Mouse (Mus musculus): ENCODE results near the gene Prdm16.
A peak's percentile ranks its signal among the peaks of the same experiment; 100 is the strongest.

Gene Prdm16

GRCm38 (mm10) chr4:154424681-154425080 lies 212.0 kb downstream of the Prdm16 start:
- DNase-seq (ENCODE audit: low read depth, low spot score) = no peak

DNA sequence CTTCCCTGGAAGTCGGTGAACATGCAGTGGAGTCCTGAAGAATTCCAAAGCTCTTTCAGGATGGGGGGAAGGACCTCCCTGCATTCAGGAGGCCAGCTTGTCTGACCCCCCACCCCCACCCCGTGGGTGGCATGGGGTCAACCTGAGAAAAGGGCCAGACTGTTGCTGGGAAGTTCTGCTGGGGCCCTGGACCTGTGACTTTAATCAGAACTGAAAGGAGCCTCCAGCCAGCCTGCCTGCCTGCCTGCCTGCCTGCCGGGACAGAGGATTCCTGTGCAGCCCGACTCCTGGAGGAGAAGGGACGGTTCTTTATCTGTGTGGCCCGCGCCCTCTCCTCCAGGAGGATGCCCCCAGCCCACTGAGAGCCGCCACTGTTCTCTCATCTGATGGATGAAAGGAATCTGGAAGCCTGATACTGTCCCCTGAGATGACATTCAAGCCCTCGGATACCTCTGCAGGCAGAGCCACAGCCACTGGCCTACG lies 214.2 kb downstream of the Prdm16 start:
- DNase-seq (ENCODE audit: low read depth, low spot score) = no peak

DNA sequence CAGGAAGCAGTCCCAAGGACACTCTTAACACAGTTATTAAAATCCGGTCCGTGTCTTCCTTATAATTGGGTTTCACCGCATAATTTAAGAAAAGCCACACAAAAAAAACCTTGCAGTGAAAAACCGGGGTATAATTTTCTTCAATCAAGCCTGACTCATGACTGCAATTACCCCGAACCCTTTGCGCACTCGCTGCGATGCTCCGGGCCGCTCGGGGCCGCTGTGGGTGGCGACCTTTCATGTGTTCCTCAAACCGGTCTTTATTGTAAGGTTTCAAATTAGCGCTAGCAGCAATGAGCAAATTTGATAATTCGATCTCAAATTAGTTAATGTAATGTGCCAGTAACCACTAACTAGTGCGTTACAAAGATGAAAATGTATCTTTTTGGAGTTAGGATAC lies 215.9 kb downstream of the Prdm16 start:
- no peak for DNase-seq (ENCODE audit: low read depth, low spot score)

- no peak for DNase-seq (ENCODE audit: low read depth, low spot score)
Observed at GRCm38 (mm10) chr4:154419766-154420165, 216.9 kb downstream of the Prdm16 start.

GRCm38 (mm10) chr4:154418993-154419392 lies 217.7 kb downstream of the Prdm16 start:
- DNase-seq (ENCODE audit: low read depth, low spot score) = no peak

DNA sequence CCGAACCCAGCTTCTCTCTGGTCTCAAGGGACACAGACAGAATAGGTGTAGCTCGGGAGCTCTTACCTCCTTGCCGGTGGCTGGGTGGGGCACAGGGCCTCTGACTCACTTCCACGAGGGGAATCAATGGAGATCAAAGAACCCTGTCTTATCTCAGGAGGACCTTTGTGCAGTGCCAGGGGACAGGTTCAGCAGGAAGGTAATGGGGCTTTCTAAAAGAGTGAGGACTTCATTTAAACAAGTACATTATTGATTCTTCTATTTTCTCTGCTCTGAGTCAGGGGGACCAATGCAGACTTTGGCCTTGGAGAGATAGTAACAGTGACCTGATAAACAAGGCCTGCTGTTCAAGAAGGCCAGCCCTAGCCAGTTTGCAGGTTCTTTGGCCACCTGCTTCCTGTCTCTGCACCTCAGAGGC lies 218.3 kb downstream of the Prdm16 start:
- no peak for DNase-seq (ENCODE audit: low read depth, low spot score)

GRCm38 (mm10) chr4:154416728-154417127 lies 219.9 kb downstream of the Prdm16 start:
- DNase-seq (ENCODE audit: low read depth, low spot score) = no peak

DNA sequence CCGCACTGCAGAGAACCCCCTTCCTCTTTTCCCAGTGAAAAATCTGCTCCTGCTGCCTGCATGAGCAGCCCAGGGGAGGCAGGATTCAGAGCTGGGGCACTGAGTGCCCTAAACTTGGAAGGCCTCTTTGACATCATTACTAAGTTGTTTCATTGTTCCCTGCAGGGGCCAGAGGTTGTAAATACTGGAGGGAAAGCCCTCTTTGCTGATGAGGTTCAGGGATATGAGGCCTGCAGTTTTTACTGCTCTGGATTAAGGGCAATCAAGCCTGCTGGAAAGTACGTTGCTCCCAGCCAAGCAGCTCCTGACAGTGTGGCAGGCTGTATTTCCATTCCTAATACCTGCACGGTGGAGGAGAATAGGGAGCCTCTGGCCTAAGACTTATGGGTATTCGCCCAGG lies 221.8 kb downstream of the Prdm16 start:
- no peak for DNase-seq (ENCODE audit: low read depth, low spot score)

- DNase-seq (ENCODE audit: low read depth, low spot score) = no peak
Observed at GRCm38 (mm10) chr4:154410559-154410958, 226.1 kb downstream of the Prdm16 start.

DNA sequence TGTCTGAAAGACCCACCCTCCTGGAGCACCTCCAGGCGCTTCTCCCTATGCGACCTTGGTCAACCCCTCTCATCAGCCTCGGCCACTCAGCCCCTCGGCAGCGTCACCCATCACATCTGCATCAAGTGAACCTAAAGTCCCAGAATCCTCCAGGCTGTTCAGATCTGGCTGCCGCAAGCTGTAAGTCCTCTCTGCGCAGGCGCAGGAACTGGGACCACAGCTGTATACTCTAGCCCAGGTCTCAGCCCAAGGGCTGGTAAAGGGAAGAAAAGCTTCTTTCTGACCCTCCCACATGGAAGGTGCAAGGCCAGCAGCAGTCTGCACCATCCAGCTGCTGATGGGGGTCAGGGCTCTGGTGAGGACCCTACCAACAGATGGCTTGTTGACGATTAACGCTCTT lies 226.8 kb downstream of the Prdm16 start:
- no peak for DNase-seq (ENCODE audit: low read depth, low spot score)

DNA sequence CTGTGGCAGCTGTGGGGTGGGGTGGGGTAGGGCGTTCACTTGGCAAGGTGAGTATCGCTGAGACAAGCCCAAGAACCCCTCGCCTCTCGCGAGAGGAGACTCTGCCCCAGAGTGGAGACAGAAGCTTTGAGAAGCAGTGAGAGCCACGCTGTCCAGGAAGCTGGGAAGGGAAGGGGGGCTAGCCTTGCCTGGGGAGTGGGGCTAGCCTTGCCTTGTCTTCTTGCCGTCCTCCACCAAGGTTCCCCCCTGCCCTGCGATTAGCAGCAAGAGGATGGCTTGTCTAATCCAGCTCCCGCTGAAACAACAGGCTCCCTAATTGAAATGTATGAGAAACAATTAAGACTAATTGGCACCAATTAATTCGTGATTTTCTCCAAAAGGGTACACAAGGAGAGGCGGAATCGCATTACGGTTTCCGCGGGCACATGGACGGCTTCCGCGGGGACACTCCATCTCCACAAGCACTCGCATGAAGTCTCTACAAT lies 227.4 kb downstream of the Prdm16 start:
- no peak for DNase-seq (ENCODE audit: low read depth, low spot score)

DNA sequence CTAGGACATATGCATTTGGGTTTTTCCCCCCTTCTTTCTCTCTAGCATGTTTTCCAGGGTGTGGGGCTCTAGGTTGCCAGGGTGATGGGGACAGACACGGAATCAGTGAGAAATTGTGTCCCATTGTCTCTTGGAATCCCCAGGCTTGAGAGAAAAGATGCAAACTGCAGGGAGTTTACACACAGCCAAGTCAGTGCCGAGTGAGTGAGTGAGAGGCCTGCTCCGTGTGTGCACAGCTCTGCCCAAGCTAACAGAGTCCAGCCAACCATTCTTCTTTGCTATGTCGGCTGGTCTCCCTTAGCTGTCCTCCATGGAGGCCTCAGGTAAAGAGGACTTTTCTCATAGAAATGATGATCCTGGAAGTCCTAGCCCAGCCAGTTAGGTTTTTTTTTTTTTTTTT lies 233.7 kb downstream of the Prdm16 start:
- no peak for DNase-seq (ENCODE audit: low read depth, low spot score)

DNA sequence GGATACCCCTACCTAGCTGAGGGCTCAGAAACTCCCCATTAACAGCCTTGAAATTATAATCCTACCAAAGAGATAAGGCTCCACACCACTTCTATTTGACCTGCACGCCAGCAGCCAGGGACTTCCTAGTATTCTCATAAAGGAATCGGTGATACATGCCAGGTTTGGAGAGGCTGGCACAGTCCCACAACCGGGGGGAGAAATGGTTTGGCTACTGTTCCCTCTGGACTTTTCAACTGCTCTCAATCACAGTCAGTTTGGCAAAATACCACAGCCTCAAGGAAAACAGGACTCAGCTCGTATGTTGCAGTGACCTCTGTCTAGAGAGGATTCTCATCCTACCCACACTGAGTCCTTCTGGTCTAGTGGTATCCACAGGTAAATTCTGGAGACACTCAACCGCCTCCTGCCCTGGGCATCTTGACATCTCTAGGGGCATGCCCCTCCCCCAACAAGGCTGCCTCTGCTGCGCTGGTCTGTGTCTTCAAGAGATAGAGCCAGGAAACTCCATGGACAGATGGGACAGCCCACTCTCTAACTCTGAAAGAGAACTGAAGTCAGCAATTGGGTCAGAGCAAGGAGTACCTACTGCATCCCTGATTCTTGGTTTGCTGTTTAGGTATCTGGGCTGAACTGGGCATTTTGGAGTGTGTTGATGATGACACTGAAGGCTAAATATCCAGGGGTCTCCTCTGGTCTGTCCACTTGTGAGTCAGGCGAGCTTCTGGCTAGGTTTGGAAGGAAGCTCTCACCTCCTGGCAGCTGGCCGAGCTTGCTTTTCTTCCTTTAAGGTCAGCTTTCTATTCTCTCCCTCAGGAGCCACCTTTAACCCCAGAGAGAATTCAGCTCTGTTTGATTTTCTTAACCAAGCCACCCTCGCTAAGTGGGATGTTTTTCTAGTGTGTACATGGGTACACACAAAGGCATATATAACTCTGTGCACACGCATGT lies 234.4 kb downstream of the Prdm16 start:
- no peak for DNase-seq (ENCODE audit: low read depth, low spot score)

DNA sequence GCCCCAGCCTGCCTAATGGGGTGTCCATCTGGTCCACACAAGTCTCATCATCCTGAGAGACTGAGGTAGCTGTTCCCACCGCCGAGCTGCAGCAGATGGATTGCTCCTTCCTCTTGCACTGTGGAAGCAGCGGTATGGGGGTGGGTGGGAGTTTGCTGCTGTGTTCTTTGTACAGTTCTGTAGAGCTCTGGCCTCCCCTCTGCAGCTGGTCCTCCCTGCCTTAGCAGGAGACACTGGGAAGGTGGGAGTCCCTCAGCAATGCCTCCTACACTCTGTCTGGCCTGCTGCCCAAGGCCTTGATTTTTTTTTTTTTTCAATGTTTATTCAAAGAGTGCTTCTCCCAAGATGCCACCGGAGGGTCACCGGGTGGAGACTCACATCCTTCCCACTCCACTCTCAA lies 235.3 kb downstream of the Prdm16 start:
- DNase-seq (ENCODE audit: low read depth, low spot score) = no peak

DNA sequence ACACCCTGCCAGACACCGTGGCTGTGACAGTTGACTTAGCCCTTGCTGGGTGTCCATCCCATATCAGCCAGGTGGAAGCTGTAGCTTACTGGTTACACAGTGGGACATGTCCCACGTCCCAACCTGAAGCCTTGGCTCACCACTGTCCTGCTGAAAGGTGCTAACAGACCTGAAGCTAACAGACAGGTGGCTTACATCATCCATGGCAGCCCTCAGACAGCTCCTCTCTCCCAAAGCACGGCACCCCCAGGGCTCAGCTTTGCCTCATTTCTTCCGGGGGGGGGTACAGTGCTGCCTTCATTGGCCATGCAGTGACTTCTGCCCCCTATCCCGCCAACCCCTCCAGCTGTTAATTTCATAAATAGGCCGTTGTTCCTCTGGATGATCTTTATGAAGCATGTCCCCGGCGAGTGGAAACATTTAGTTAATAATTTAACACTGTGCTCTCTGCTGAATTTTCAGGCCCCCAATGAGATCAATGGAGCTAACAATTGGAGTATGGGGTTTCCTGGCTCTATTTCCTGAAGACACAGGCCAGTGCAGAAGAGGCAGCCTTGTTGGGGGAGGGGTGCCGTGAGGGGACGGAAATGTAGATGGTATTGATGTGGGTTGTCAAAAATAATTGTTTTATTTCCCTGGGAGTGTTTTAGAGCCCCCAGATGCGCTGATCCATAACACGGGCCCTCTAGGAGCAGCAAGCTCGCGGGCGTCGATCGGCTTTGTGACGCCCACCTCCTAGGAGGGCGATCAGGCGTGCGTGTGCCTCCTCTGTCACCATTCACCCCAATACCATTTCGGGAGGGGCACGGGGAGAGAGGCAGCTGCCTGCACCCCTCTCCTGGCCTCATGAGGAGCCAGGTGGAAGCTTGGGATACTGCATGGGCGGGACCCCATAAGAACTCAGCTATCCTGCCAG lies 236.2 kb downstream of the Prdm16 start:
- DNase-seq (ENCODE audit: low read depth, low spot score) = no peak

DNA sequence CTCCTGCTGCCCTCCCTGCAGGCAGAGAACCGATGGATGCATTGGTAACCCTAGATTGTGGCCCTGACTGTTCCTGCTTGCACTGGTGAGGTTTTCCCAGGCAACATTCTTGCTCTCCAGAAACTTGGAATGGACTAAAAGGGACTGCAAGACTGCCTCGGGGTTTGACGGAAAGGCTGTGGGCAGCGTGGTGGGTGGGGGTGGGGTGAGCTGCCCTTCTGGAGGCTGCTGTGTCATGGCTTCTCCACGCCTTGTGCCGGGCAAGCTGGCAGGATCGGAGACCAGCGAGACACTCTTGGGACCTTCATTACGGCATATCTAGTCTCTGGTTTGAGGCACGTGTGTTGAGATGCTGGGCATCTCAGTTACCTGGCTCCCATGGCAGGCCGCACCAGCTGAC lies 237.0 kb downstream of the Prdm16 start:
- DNase-seq (ENCODE audit: low read depth, low spot score) = no peak

- no peak for DNase-seq (ENCODE audit: low read depth, low spot score)
Observed at GRCm38 (mm10) chr4:154396652-154397301, 239.9 kb downstream of the Prdm16 start.

DNA sequence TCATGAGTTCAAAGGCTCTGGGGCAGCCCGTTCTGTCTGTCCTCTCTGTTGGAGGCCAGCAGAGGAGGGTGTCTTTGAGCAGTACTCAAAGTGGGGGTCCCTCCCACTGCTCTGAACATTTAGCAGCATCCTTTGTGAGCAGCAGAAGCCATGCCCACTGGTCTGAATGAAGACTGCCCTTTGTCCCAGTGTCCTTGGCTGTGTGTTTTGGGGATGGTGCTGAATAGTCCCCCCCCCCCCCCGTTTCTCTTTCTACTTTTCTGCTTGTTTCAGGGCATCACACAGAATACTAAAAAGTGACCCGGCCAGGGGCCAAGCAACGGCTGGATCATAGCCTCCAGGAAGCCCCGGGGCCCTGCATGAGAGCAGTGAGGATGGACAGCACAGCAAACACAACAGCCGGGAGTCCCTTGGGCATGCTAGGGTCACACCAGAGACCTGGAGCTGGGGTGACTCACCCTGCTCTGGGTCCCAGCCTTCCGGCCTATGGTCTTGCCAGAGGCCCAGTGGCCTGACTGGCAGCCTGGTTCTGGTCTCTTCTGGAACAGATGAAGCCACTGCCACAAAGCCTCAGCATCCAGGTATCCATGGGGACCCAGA lies 242.4 kb downstream of the Prdm16 start:
- DNase-seq (ENCODE audit: low read depth, low spot score) = no peak

DNA sequence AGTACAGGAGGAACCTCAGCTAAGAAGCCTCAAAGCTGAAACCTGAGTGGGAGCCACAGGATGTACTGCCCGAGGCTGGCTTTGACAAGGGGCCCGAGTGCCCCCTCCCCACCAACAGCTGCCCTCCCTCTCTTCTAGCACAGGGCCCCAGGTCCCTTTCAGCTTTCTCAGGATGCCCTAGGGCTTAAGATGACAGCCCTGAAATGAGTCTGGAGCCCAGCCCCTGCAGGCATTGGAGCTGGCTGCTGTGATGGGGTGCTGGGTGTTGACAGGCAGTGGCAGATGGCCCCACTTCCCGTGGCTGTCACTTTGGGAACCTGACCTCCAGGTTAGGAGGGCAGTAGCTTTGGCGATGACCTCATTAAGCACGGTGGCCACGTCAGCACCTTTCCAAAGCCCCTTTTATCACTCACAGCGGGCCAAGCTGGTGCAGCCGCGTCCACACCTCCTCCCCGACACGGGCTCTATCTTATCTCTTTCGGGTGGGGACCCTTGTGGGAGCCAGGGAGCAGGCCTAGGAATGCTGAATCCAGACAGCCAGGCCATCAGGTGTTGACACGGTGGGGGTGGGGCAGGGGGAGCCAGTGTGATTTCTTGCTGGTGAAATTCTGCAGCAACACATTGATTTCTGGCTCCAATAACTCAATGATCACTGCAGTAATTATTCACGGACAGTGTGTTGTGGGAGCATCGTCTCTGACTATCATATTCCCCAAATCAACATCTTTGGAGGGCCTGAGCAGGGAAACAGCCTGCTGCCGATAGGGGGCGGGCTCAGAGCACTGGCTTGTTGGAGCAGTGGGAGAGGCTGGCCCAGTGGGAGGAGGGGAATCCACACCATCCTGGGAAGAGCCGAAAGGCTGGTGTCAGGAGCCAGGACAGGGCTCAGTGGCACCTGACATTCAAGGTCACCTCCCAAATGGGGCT lies 243.2 kb downstream of the Prdm16 start:
- DNase-seq (ENCODE audit: low read depth, low spot score) = peak; percentile 60

- no peak for DNase-seq (ENCODE audit: low read depth, low spot score)
Observed at GRCm38 (mm10) chr4:154392641-154393040, 244.0 kb downstream of the Prdm16 start.
